Mouse (Mus musculus) CH12.LX (cell line): ENCODE measurements around the gene Polk.

ENCODE experiments used
- CTCF ChIP-seq, 2 experiments: IDR thresholded peaks in 1 of 2; conservative IDR thresholded peaks in 1 of 2; 2 replicates each; pipeline ENCODE4 v1.5.1; 2011 to 2012; ENCODE audit warnings: low read depth in 2 of 2, low read length in 2 of 2, improper control_type of control experiment in 1 of 2, inconsistent platforms in 1 of 2, mild to moderate bottlenecking in 1 of 2, moderate library complexity in 1 of 2
- POLR2A ChIP-seq: IDR thresholded peaks from 2 replicates; pipeline ENCODE4 v1.6.1; 2011; ENCODE audit warnings: low read depth, mild to moderate bottlenecking, improper control_type of control experiment, low read length
- POLR2AphosphoS2 ChIP-seq: IDR thresholded peaks from 2 replicates; pipeline ENCODE4 v1.6.1; 2011; ENCODE audit warnings: low read depth, low read length, improper control_type of control experiment
- USF1 ChIP-seq: IDR thresholded peaks from 2 replicates; pipeline ENCODE4 v1.6.1; 2014; ENCODE audit warnings: low read depth, mild to moderate bottlenecking, inconsistent platforms, low read length, improper control_type of control experiment

- TF ChIP-seq USF1 (no peak), POLR2A (no peak), POLR2AphosphoS2 (no peak), CTCF (conservative IDR thresholded peaks at IDR 0.05 in 1 of 2, IDR thresholded peaks at IDR 0.05 in 1 of 2; ENCODE audit: low read depth in 2 of 2, low read length in 2 of 2) (no peak)
Measured at GRCm38 (mm10) chr13:96517335-96517734, 25.0 kb downstream of the Polk start.
